Mouse (Mus musculus) left cerebral cortex, adult 2 months (tissue): ENCODE measurements around the gene Elp1. TPM values are rescaled to one million over a fixed set of nuclear protein-coding genes. Genes with fewer than 3 reads are reported as not detected.
A peak's percentile ranks its signal among the peaks of the same experiment; 100 is the strongest.

ENCODE experiments used
- DNase-seq, 2 experiments: peaks; one replicate each; pipeline ENCODE4 v3.0.0; 2021 to 2022; ENCODE audit warnings: low spot score in 2 of 2, mixed read lengths in 1 of 2; ENCODE audit errors: extremely low spot score in 1 of 2
- H3K27ac ChIP-seq: fragments of 200-600 bp; 2 replicates; pipeline ENCODE4 v1.8.1; 2022
- H3K4me3 ChIP-seq: fragments of 200-600 bp; 2 replicates; pipeline ENCODE4 v1.8.1; 2022
- CTCF ChIP-seq: fragments of 200-600 bp; IDR thresholded peaks from 2 replicates; pipeline ENCODE4 v1.8.1; 2022; ENCODE audit warnings: antibody characterized with exemption, mild to moderate bottlenecking, moderate library complexity
- intact Hi-C: fragments of 180-260 bp; cut with DNase I; formaldehyde crosslinking; loops from one replicate; pipeline ENCODE4 v1.15.1; 2025
- long read RNA-seq, 2 experiments: library from polyadenylated mRNA; stranded (forward); transcript quantifications; one replicate each; pipeline ENCODE4 v2.0.0; 2021; ENCODE audit warnings: borderline mapping rate in 2 of 2
- total RNA-seq, 2 experiments: library from RNA; stranded (reverse); gene quantifications; 2 replicates each; pipeline ENCODE4 v1.2.3; 2021

Gene Elp1
- total RNA-seq = 10 to 100 TPM; 54.3 to 63.2 TPM
- long read RNA-seq, experiment 1, full-length matches to known transcripts = 70 of 94 reads
- long read RNA-seq, experiment 1, partial matches to known transcripts = 11 of 94 reads
- long read RNA-seq, experiment 1, other reads (novel, unspliced or antisense) = 13 of 94 reads
- long read RNA-seq, experiment 2, full-length matches to known transcripts = 32 of 48 reads
- long read RNA-seq, experiment 2, partial matches to known transcripts = 6 of 48 reads
- long read RNA-seq, experiment 2, other reads (novel, unspliced or antisense) = 10 of 48 reads

- H3K27ac ChIP-seq = peak within 1 kb of the TSS; percentile 92
- TF ChIP-seq CTCF = no peak
Observed at GRCm38 (mm10) chr4:56801907-56802668, at the start of gene Elp1, which contains the start of gene Fam206a. Gene Elp1, minus strand, starts transcription at chr4:56802331. Gene Fam206a, plus strand, starts transcription at chr4:56802345.

GRCm38 (mm10) chr4:56850724-56851123 is 48.6 kb upstream of the Elp1 start:
- Histone ChIP-seq H3K27ac (no peak overlapping the region), H3K4me3 (no peak overlapping the region)
- DNase-seq = no peak
- intact Hi-C loops = no loop called here
- TF ChIP-seq CTCF = peak; percentile 8

More at GRCm38 (mm10) chr4:56801907-56802668, at the start of gene Elp1, which contains the start of gene Fam206a:
- intact Hi-C loops = no loop called here
- DNase-seq = peak; percentile 96 to 99
- H3K4me3 ChIP-seq = peak within 1 kb of the TSS; percentile 71

GRCm38 (mm10) chr4:56848044-56848443 is 45.9 kb upstream of the Elp1 start:
- no peak overlapping the region for H3K4me3 ChIP-seq
- no peak overlapping the region for H3K27ac ChIP-seq
- DNase-seq = no peak
- no peak for TF ChIP-seq CTCF
- intact Hi-C loops = no loop called here

GRCm38 (mm10) chr4:56847400-56847799 is 45.3 kb upstream of the Elp1 start:
- Histone ChIP-seq H3K4me3 (no peak overlapping the region), H3K27ac (no peak overlapping the region)
- no peak for DNase-seq
- intact Hi-C loops = no loop called here
- no peak for TF ChIP-seq CTCF

- intact Hi-C loops = no loop called here
- no peak overlapping the region for H3K4me3 ChIP-seq
- no peak for DNase-seq
- TF ChIP-seq CTCF = no peak
- no peak overlapping the region for H3K27ac ChIP-seq
Observed at GRCm38 (mm10) chr4:56845896-56846533, 43.9 kb upstream of the Elp1 start.

- intact Hi-C loops = no loop called here
- no peak; the same call in 1 of the 2 replicates for TF ChIP-seq CTCF
- no peak for DNase-seq
- Histone ChIP-seq H3K4me3 (no peak overlapping the region), H3K27ac (no peak overlapping the region)
Observed at GRCm38 (mm10) chr4:56844911-56845310, 42.8 kb upstream of the Elp1 start.

- no peak overlapping the region for H3K27ac ChIP-seq
- no peak for DNase-seq
- TF ChIP-seq CTCF = peak; percentile 18
- intact Hi-C loops = no loop called here
- no peak overlapping the region for H3K4me3 ChIP-seq
Observed at GRCm38 (mm10) chr4:56843963-56844362, 41.8 kb upstream of the Elp1 start.

GRCm38 (mm10) chr4:56842501-56842900 is 40.4 kb upstream of the Elp1 start:
- intact Hi-C loops = no loop called here
- Histone ChIP-seq H3K27ac (no peak overlapping the region), H3K4me3 (no peak overlapping the region)
- TF ChIP-seq CTCF = no peak
- DNase-seq = no peak

GRCm38 (mm10) chr4:56840297-56840696 is 38.2 kb upstream of the Elp1 start:
- no peak overlapping the region for H3K4me3 ChIP-seq
- intact Hi-C loops = no loop called here
- DNase-seq = no peak
- H3K27ac ChIP-seq = no peak overlapping the region
- TF ChIP-seq CTCF = no peak

GRCm38 (mm10) chr4:56837661-56838060 is 35.5 kb upstream of the Elp1 start:
- Histone ChIP-seq H3K27ac (no peak overlapping the region), H3K4me3 (no peak overlapping the region)
- no peak for TF ChIP-seq CTCF
- intact Hi-C loops = no loop called here
- no peak for DNase-seq

GRCm38 (mm10) chr4:56831998-56832397 is 29.9 kb upstream of the Elp1 start:
- Histone ChIP-seq H3K27ac (no peak overlapping the region), H3K4me3 (no peak overlapping the region)
- intact Hi-C loops = no loop called here
- DNase-seq = no peak
- TF ChIP-seq CTCF = no peak

GRCm38 (mm10) chr4:56831013-56831609 is 29.0 kb upstream of the Elp1 start:
- intact Hi-C loops = no loop called here
- Histone ChIP-seq H3K4me3 (no peak overlapping the region), H3K27ac (no peak overlapping the region)
- no peak for DNase-seq
- no peak for TF ChIP-seq CTCF
